Mouse (Mus musculus): ENCODE data around the gene Mrnip. TPM values are rescaled to one million over a fixed set of nuclear protein-coding genes. Genes with fewer than 3 reads are reported as not detected.

The Mrnip gene
- total and polyA plus RNA-seq, 2 experiments from 2014 or later: 34.0 to 40.8 TPM

- Histone ChIP-seq H3K36me3 (ENCODE audit: insufficient read depth, low read length) (peaks cover 16% of the 10 kb centered on the region), H3K27ac (no peak overlapping the region), H3K4me3 (ENCODE audit: low read length) (no peak overlapping the region), H3K4me1 (ENCODE audit: insufficient read depth, low read length) (no peaks in the 10 kb centered on the region), H3K9ac (replicated peaks; ENCODE audit: low read length) (no peak overlapping the region), H3K4me2 (ENCODE audit: low read depth, low read length) (no peak overlapping the region), H3K27me3 (ENCODE audit: insufficient read depth, low read length) (no peaks in the 10 kb centered on the region), H3K9me3 (ENCODE audit: low read length) (no peaks in the 10 kb centered on the region)
- no peak for ATAC-seq
- DNase-seq (ENCODE audit: low spot score): no peak
- no peak for TF ChIP-seq CTCF (IDR thresholded peaks at IDR 0.05; ENCODE audit: low read depth)
- WGBS: 81% methylated on average over 5 of the region's 5 CpGs
Observed at GRCm38 (mm10) chr11:50178532-50179488, 4.6 kb downstream of the Mrnip start.

GRCm38 (mm10) chr11:50180478-50181231 is 6.4 kb downstream of the Mrnip start:
- H3K9me3 ChIP-seq (ENCODE audit: low read length): no peaks in the 10 kb centered on the region
- no peak for TF ChIP-seq CTCF (IDR thresholded peaks at IDR 0.05; ENCODE audit: low read depth)
- no peaks in the 10 kb centered on the region for H3K4me1 ChIP-seq (ENCODE audit: insufficient read depth, low read length)
- H3K36me3 ChIP-seq (ENCODE audit: insufficient read depth, low read length): peaks cover 16% of the 10 kb centered on the region
- ATAC-seq: no peak
- H3K27ac ChIP-seq: no peak overlapping the region
- H3K4me2 ChIP-seq (ENCODE audit: low read depth, low read length): no peak overlapping the region
- H3K9ac ChIP-seq (replicated peaks; ENCODE audit: low read length): no peak overlapping the region
- no peak for DNase-seq (ENCODE audit: low spot score)
- H3K4me3 ChIP-seq (ENCODE audit: low read length): no peak overlapping the region
- no peaks in the 10 kb centered on the region for H3K27me3 ChIP-seq (ENCODE audit: insufficient read depth, low read length)
- WGBS: 78% methylated on average over 6 of the region's 6 CpGs

- H3K36me3 ChIP-seq (ENCODE audit: insufficient read depth, low read length): peaks cover 10% of the 10 kb centered on the region
- 89% methylated on average over 4 of the region's 4 CpGs for WGBS
- no peak overlapping the region for H3K9ac ChIP-seq (replicated peaks; ENCODE audit: low read length)
Observed at GRCm38 (mm10) chr11:50182702-50183101, 8.5 kb downstream of the Mrnip start.

GRCm38 (mm10) chr11:50184788-50185187 is 10.5 kb downstream of the Mrnip start:
- 92% methylated on average over 3 of the region's 3 CpGs for WGBS
- Histone ChIP-seq H3K4me3 (ENCODE audit: low read length) (no peak overlapping the region), H3K27ac (no peak overlapping the region), H3K9ac (replicated peaks; ENCODE audit: low read length) (no peak overlapping the region), H3K36me3 (ENCODE audit: insufficient read depth, low read length) (peaks cover 10% of the 10 kb centered on the region), H3K9me3 (ENCODE audit: low read length) (no peaks in the 10 kb centered on the region), H3K27me3 (ENCODE audit: insufficient read depth, low read length) (no peaks in the 10 kb centered on the region), H3K4me2 (ENCODE audit: low read depth, low read length) (no peak overlapping the region), H3K4me1 (ENCODE audit: insufficient read depth, low read length) (no peaks in the 10 kb centered on the region)
- ATAC-seq (no peak), DNase-seq (ENCODE audit: low spot score) (no peak)
- TF ChIP-seq CTCF (IDR thresholded peaks at IDR 0.05; ENCODE audit: low read depth): no peak

More at GRCm38 (mm10) chr11:50182702-50183101, 8.5 kb downstream of the Mrnip start:
- Histone ChIP-seq H3K4me1 (ENCODE audit: insufficient read depth, low read length) (no peaks in the 10 kb centered on the region), H3K9me3 (ENCODE audit: low read length) (no peaks in the 10 kb centered on the region), H3K27me3 (ENCODE audit: insufficient read depth, low read length) (no peaks in the 10 kb centered on the region), H3K4me3 (ENCODE audit: low read length) (no peak overlapping the region), H3K27ac (no peak overlapping the region), H3K4me2 (ENCODE audit: low read depth, low read length) (no peak overlapping the region)
- DNase-seq (ENCODE audit: low spot score) (no peak), ATAC-seq (no peak)
- no peak for TF ChIP-seq CTCF (IDR thresholded peaks at IDR 0.05; ENCODE audit: low read depth)

- no peak overlapping the region for H3K4me2 ChIP-seq (ENCODE audit: low read depth, low read length)
- no peaks in the 10 kb centered on the region for H3K27me3 ChIP-seq (ENCODE audit: insufficient read depth, low read length)
- no peak overlapping the region for H3K9ac ChIP-seq (replicated peaks; ENCODE audit: low read length)
- no peak for TF ChIP-seq CTCF (IDR thresholded peaks at IDR 0.05; ENCODE audit: low read depth)
- H3K9me3 ChIP-seq (ENCODE audit: low read length): no peaks in the 10 kb centered on the region
- DNase-seq (ENCODE audit: low spot score): no peak
- no peak overlapping the region for H3K4me3 ChIP-seq (ENCODE audit: low read length)
- H3K36me3 ChIP-seq (ENCODE audit: insufficient read depth, low read length): peaks cover 4% of the 10 kb centered on the region; the same call in 1 of the 2 replicates
- H3K27ac ChIP-seq: no peak overlapping the region
- ATAC-seq: no peak
- 84% methylated on average over 7 of the region's 7 CpGs for WGBS
- no peaks in the 10 kb centered on the region for H3K4me1 ChIP-seq (ENCODE audit: insufficient read depth, low read length)
Observed at GRCm38 (mm10) chr11:50188682-50189081, 14.4 kb downstream of the Mrnip start.

- 88% methylated on average over 4 of the region's 4 CpGs for WGBS
- Histone ChIP-seq H3K9me3 (ENCODE audit: low read length) (no peaks in the 10 kb centered on the region), H3K4me1 (ENCODE audit: insufficient read depth, low read length) (no peaks in the 10 kb centered on the region), H3K27me3 (ENCODE audit: insufficient read depth, low read length) (no peaks in the 10 kb centered on the region), H3K36me3 (ENCODE audit: insufficient read depth, low read length) (peaks cover 11% of the 10 kb centered on the region; the same call in 1 of the 2 replicates), H3K27ac (no peak overlapping the region), H3K9ac (replicated peaks; ENCODE audit: low read length) (no peak overlapping the region), H3K4me3 (ENCODE audit: low read length) (no peak overlapping the region), H3K4me2 (ENCODE audit: low read depth, low read length) (no peak overlapping the region)
- TF ChIP-seq CTCF (IDR thresholded peaks at IDR 0.05; ENCODE audit: low read depth): no peak
- DNase-seq (ENCODE audit: low spot score): no peak
- ATAC-seq: no peak
Observed at GRCm38 (mm10) chr11:50190362-50190761, 16.1 kb downstream of the Mrnip start.
